18 mouse cellular contexts compared by ENCODE assay signal in the genomic region with DNA sequence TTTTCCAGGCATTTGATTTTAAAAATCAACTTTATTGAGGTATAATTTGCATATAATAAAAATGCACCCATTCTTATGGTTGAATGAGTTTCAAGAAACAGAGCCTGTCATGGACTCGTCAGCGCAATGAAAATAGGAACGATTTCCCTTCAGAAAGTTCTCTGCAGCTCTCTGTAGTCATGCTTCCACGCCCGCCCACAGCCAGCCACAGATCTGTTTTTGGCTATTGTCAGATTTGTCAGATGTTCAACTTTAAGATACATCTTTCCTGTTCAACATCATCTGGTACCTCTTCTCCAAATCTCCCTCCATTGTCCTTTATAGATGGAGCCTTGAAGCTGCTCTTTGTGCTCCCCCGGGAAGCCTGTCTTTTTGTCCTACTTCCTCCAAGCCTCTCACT.
DNase-seq lines count a peak whose midpoint lies in the region.
"Had no signal": no experiment of that assay in that cellular context is flagged by ENCODE, and none has a peak within 500 bp of the region (broad histone marks: within the 10 kb centered on the region; RNA-seq: fewer than 3 reads in every experiment).

No protein-coding gene starts in this region.

- intact Hi-C loops in left cerebral cortex, postnatal 4 days (cut with DNase I): no loop called here

- DNase-seq in left cerebral cortex, adult 18-20 months (ENCODE audit: low spot score in 2 of 2): peak; percentile 45 to 61
- DNase-seq in left cerebral cortex, postnatal 4 days: no peak
- DNase-seq in frontal cortex, postnatal 36 days (ENCODE audit: low spot score in 2 of 2): peak; percentile 52 to 63
- DNase-seq in right cerebral cortex, adult 2 months (ENCODE audit: low spot score in 2 of 2): peak; percentile 76 to 78
- no peak for DNase-seq in lung, postnatal 36 days
- no peak for DNase-seq in retina, embryonic 14.5 days (ENCODE audit: low spot score)
- no peak for DNase-seq in heart, adult 8-10 months (ENCODE audit: low spot score)
- DNase-seq: cerebellum, adult 8-10 months; gastrocnemius, postnatal 36 days; heart, postnatal 10 days; kidney, adult 8-10 months; kidney, postnatal 25 days; liver; lung, adult 18-20 months; lung, postnatal 14 days; midbrain, embryonic 14.5 days; spleen, adult 18-20 months; thymus, adult 2 months had no signal

Comparison
In these comparisons a context has a peak if more than half of its experiments do, and no peak if none do; other contexts are left out.
1. DNase-seq: peak in left cerebral cortex, adult 18-20 months (2 of 2), frontal cortex, postnatal 36 days (2 of 2) and right cerebral cortex, adult 2 months (2 of 2); none in left cerebral cortex, postnatal 4 days (single experiment), lung, postnatal 36 days (single experiment), retina, embryonic 14.5 days (single experiment) and heart, adult 8-10 months (single experiment).